Mouse (Mus musculus) lung, postnatal 14 days (tissue): ENCODE data around the gene Tmem251.
A peak's percentile ranks its signal among the peaks of the same experiment; 100 is the strongest.

Source experiments
- DNase-seq: peaks from one replicate; pipeline ENCODE4 v3.0.0; 2021

The Tmem251 gene

DNA sequence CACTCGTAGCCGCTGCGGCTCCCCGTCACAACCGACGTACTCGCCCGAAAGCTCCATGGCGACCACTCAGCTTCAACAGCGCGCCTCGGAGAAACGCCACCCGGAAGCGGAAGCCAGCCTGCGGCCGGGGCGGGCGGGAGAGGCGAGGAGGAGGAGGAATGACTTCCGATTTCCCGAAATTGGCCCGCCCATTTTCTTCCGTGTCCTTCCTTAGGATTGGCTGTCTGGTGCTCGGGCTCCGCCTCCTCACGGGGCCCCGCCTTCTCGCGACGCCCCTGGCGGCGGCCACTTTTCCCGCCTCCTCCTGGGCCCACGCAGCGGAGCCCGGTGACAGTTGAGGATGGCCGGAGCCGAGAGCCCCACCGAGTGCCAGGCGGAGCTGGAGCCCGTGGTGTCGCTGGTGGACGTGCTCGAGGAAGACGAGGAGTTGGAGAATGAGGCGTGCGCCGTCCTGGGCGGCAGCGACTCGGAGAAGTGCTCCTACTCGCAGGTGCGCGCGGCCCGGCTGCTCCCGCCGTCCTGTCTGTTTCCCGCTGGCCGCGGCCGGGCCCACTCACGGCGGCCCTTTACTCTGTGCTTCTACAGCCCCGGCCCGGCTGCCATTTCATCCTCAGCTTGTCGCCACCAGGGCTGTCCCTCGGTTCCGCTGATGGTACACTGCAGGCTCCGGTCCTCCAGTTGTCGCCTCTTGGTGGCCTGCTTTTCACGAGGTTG, 14.3 kb downstream of the Tmem251 start, which contains the start of the genes Gm28051, Gon7 and Ubr7:
TSS of gene Gm28051 (minus strand) at position 77 of the 714 bp plus-strand sequence.
TSS of gene Gon7 (minus strand) at position 115 of the 714 bp plus-strand sequence.
TSS of gene Ubr7 (plus strand) at position 279 of the 714 bp plus-strand sequence.
- peak; percentile 97 for DNase-seq

DNA sequence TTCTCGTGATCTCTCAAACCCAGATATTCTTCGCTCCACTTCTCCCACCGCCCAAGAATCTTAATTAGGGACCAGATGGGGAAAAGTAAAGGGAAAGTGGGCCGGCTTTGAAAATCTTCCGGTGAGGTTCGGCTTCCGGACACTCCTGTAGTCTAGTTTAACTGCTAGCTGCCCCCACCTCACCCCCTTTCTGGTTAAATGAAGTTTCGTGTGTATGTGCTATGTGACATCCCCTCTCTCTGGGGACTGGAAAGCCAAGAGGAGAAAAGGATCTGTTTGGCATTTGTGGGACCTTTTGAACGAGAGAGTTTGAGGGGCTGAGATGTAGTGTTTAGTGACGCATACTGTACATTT, 14.8 kb downstream of the Tmem251 start, which contains the start of gene Gm20604:
TSS of gene Gm20604 (minus strand) at position 270 of the 354 bp plus-strand sequence.
- no peak for DNase-seq

DNA sequence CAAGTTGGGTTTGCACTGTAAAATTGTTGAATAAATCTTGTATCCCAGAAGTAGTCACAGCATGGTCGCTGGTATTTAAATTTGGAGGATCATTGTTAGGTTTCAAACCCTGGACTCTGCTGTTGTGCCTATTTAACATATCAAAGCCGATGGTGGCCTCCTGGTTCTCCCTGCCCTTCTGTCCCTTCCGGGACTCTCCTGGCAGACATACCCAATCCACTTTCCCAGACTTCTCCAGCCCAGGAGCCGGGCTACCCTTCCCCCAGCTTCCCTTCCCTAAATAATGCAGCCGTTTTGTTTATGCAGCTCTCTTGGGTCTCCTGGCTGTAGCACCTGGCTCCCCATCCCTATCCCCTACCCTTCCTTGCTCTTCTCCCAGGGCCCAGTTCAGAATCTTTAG, 15.4 kb downstream of the Tmem251 start:
- no peak for DNase-seq

DNA sequence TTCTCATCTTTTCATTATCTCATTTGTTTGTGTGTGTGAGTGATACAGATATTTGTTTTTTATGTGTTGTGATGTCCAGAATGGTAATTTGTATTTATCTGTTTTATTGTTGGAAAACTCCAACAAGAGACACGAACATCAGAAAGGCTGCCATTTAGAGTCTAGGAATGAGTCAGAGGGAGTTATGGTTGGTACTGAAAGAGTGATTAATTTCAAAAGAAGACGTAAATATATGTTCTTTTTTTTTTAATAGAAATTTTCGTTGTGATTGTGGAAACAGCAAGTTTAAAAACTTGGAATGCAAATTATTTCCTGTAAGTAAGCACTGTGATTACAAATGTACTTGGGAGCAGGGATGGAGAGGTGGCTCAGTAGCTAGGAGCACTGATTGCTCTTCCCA, 18.1 kb downstream of the Tmem251 start:
- no peak for DNase-seq

DNA sequence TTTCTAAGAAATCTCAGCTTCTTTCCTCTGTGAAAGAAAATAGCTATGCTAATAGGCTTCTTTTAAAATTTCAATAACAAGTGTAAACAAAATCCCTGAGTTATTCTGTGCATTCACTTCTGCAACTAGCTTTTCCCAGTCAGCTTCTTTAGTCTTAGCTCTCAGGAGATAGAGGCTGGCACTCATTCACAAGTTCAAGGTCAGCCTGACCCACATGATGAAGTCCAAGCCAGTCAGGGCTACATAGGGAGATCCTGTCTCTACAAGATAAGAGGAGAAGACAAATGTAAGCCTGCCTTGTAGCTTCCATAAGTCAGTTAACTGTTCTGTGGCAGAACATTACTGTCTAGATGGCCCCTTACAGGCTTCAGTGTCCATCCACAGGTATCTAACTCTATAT, 20.1 kb downstream of the Tmem251 start:
- DNase-seq: no peak

DNA sequence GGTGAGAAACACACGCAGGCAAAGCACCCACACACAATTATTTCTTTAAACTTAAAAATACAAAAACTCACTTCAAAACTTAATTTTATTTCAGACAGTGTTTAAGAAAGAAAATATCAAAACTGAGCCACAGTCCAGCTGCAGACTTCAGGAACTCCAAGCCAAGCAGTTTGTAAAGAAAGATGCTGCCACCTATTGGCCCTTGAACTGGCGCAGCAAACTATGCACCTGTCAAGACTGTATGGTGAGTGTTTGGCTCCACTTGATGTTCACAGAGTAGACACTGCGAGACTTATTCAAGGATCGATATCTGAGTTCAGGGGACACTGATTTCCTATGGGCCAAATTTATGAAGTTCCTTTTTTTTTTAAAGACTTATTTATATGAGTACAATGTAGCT, 25.4 kb downstream of the Tmem251 start:
- no peak for DNase-seq

DNA sequence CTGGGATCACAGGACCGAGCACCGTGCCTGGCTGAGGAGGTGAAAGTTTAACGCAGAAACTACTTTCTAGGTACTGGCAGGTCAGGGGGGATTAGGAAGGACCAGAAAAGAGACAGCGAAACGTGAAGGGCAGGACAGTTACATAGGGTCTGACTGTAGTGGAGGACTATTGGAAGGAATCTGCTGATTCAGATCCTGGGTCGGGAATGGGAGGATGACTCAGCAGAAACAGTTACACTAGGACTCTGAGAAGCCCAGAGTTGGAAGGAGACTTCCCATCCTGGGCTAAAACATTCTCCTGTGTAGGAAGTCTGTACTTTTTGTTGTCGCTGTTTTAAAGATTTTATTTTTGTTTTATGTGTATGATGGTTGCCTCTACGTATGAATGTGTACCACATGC, 28.0 kb downstream of the Tmem251 start:
- no peak for DNase-seq

DNA sequence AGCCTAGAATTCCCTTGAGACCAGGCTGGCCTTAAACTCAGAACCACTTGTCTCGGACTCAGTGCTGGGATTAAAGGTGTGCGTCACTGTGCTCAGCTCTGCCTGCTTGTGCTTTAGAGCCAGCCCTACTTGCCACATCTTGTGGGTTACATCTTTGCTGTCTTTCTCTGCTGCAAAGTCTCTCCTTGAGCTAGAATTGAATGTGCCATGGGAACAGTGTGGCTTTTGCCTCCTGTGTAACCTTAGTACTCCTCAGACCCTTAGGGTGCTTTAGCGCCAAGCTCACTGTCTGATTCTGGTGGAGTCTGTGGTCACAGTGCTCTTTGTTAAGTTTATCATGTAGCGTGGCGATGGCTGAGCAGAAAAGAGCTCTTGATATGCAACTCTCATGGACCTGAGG, 29.1 kb downstream of the Tmem251 start:
- DNase-seq: no peak

DNA sequence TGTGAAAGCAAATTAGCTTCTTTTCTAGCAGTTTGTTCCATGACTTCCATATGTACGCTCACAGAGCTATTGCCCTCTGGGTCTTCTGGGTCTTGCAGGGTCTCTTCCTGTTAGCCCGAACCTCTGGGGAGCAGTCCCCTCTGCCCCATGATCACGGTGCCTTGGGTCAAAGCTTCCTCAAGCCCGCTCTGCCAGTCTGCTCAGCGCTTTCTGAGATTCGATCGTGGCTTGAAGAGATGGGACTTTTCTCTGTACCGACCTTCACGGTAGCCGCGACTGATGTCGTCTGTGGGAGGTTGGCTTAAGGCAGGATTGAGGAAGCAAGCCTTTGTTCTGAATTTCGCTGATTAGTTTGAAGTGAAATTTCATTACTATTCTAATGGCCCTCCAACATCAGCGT, 32.5 kb downstream of the Tmem251 start:
- DNase-seq: no peak

DNA sequence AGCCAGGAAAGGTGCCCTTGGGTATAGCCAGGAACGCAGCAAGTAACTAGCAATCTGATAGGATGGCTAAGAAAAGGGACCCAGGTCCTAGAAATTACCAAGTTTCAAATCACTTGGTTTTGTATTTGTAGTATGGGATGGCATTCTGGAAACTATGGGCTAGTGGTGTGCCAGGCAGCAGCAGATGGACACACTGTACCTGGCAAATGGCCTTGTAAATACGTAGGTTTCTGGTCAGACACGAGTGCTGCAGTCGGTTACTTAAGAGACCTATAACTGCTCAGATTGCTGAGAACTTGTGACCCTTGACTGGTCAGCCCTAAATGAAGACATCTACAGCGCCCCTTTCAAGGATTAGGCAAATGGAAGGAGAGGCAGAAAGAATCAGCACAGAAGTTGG, 34.6 kb downstream of the Tmem251 start:
- no peak for DNase-seq

DNA sequence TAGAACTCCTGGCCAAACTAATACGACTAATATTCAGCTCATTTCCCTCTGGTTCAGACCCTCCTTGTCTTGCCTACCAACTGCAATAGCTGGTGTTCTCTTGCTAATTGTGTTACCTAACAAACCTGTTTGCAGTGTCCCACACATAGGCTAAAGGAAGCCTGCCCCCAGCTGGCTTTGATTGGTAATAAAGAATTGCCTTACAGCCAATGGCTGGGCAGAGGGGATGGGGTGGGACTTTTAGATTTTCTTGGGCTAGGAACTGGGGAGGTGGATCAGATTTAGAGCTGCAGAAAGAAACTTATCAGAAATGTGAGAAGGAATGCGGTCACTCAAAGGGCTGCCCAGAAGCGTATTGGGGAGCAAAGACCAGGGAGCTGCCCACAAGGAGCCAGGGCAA, 35.9 kb downstream of the Tmem251 start:
- peak; percentile 18 for DNase-seq

DNA sequence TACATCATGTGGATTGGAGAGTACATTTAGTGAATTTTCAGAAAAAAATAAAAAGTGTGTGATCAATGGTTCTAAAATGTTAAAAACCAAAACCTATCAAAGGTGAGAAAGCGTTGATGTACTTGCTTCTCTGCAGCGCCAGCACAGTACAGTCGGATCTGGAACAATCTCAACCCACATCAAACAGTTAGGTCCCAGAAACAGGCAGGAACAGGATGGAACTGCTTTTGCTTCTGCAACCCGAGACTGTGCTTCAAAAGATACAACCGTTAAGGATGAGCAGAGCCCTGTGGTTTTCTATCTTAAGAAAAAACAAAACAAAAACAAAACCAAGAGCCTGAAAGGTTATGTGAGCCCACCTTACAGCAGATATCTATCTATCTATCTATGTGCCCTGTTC, 39.3 kb downstream of the Tmem251 start:
- no peak for DNase-seq

DNA sequence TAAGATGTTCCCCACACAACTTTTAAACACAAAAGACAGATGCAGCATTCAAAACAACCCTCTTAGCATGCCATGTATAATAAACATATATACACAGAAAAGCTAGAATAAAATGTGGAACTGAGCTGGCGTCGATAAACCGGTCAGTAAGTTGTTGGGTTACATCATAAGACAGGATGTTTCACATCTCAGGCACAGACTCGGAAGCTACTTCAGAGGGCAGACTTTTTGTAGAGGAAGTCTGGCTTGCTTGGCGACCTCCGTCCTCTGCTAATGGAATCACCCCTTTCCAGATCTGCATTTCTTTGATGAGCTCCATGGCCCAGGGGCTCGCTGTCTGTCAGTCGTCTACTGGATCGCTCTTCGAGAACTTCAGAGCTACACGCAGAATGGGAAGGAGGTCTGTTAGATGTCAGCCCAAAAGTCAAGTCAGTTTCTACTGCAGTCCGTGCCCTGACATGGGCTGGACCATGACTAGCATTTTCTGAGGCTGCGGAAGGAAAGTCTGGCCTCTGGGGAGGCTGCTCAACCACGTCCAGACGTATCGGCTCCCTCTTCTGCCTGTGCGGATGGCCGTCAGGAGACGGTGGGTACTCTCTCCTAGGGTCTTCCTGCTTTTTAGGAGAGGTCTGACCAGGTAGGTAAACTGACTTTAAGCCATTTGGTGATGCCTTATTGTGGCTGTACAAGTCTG, 41.5 kb downstream of the Tmem251 start:
- DNase-seq: no peak

DNA sequence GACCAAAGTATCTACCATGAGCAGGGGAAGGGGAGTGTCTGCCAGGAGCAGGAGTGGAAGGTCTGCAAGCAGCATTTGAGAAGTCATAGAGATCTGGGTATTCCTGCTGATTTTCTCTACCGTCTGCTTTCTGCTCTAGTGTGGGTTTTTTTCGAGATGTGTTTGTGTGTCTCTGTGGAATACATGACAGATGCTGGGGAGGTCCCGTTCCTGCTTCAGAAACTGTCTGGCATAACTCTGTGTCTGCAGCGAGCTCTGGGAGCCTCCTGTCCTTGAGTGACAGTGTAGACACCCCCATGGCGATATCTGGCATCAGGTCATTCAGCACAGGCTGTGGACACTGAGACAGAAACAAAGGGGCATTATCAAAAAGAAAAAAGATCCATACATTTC, 42.0 kb downstream of the Tmem251 start:
- DNase-seq: no peak

DNA sequence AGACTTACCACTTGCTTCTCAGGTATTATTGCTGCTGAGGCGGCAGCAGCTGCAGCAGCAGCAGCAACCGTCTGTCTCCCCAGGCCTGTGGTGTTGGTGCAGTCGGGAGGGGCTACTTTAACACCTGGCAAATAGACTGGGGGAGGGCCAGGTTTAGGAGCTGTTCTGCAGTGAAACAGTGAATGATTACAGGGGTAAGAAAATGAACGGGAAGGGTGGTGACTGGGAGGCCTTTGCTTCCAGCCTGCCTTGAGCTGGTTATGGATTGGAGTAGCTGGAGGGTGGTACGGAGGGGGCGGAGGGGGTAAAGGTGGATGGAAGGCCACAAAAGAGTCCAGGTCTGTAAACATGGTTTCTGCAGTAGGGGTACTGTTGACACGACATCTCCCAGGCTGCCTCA, 44.4 kb downstream of the Tmem251 start:
- DNase-seq: no peak
